Mouse (Mus musculus): ENCODE results near the gene Tmed1.
"Not testable (repeated sequence)": the region's sequence is repeated elsewhere in the genome, so short reads cannot be mapped to it uniquely, and the experiment has no call there.

Tmed1 gene

DNA sequence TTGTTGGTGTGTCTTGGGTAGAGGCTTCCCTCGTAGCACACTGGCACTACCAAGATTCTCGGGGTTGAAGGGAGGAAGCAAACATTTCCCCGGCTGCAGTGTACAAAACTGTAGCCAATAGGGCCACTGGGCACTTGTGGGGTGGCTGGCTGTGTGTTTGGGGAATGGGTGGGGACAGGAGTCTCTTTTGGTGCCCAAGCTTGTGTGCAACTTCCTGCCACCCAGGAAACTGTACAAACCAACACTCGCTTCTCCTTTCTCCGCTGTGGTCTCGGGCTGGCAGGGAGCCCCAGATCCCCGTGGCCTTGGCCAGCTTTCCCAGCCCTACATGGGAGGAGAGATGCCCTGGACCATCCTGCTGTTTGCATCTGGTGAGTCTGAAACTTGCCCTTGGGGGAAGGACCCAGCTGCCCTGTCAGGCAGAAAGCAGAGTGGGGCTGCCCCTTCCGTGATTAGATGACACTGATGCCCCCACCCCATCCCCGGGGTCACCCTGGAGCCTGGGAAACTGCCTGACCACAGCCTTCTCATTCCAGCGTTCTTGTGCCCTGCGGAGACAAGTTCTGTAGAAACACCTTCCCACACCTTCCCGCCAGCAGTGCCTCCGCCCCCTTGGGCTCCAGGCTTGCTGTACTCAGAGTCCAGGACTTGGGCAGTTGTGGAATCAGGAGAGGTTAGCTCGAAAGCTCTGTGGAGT, 16.0 kb upstream of the Tmed1 start, which contains the start of gene AB124611:
AB124611 (plus strand) TSS at position 240 of the 697 bp plus-strand sequence.
- DNase-seq (ENCODE audit: low spot score) = no peak

DNA sequence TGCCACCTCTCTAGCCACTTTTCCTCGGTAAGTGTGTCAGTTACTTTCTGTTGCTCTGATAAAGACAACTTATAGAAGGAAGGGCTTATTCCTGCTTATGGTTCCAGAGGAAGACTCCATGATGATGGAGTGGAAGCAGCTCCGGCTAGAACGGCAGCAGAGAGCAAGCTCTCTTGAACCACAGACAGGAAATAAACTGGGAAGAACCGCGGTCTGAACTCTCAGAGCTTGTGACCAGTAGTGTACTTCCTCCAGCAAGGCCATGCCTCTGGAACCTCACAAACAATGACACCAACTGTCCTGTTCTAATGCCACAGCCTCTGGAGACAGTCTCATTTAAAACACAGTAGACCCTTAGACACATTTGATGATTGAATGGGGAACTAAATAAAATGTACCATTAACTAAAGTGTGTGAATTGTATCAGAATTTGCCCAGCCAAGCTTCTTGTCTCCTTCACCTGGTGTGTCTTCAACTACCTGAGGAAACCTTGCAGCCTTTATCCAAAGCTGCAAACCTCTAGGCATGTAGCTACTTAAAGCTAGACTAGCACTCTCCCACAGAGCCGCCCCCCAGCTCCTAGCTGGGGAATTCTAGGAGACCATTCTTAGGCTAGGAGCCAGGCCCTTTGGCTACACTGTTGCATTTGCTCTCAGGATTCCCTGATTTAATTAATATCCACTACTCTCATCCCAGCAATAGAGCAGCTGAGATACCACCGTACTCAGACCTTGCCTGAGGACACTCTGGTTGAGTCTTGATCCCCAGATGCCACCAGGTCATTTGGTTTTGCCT, 15.3 kb upstream of the Tmed1 start:
- no peak for DNase-seq (ENCODE audit: low spot score)

DNA sequence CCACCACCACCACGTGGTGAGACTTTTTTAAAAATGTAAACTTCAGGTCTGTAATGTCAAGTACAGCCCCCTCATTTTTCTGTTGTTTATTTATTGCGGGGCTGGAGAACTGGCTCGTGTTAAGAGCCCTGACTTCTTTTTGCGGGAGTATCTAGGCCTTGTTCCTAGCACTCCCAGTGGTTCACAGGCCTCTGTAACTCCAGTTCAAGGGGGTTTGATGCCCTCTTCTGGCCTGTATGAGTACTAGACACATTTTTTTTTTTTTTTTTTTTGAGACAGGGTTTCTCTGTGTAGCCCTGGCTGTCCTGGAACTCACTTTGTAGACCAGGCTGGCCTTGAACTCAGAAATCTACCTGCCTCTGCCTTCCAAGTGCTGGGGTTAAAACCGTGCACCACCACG, 8.6 kb upstream of the Tmed1 start:
- not testable (repeated sequence) for DNase-seq (ENCODE audit: low spot score)

DNA sequence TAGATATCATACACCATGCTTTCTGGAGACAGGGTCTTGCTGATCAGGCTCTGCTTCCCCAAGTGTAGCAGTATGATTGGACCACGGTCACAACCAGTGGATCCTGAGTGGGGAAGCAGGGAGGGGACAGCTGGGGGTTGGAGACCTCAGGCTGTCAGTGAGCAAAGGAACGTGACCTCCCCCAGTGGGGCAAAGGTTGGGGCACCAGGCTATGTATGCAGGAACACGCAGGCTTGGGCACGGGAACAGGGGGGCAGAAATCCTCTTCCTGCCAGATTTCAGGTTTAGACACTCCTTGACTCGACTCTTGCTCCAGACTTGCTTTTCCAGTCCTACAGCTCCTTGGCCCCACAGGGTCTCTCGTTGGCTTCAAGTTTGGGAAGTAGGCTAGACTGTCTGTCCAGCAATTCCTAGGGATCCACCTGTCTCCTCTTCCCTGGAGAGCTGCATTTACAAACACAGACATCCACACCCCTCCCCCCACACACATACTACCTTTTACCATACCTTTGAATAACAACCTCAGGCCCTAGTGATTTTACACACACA, 8.0 kb upstream of the Tmed1 start:
- no peak for DNase-seq (ENCODE audit: low spot score)

DNA sequence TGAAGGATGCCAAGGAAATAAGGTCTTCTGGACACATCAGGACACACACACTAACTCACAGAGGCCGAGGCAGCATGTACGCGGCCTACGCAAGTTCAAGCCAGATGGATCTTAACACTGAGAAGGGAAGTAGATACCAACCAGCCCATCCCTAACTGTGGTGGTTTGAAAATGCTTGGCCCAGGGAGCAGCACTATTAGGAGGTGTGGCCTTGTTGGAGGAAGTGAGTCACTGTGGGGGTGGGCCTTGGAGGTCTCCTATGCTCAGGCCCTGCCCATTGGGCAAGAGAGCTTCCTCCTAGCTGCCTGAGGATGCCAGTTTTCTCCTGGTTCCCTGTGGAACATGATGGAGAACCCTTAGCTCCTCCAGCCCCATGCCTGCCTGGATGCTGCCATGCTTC, 3.4 kb upstream of the Tmed1 start:
- DNase-seq (ENCODE audit: low spot score) = no peak

DNA sequence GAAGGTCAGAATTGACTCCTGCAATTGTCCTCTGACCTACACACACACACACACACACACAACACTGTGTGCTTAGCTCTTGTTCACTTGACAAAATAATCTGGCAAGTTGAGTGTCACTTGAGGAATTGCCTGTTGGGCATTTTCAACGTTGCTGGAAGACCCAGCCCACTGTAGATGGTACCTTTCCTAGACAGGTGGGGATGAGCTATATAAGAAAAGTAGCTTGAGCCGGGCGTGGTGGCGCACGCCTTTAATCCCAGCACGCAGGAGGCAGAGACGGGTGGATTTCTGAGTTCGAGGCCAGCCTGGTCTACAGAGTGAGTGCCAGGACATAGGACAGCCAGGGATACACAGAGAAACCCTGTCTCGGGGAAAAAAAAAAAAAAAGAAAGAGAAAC, 1.0 kb upstream of the Tmed1 start:
- DNase-seq (ENCODE audit: low spot score) = no peak

DNA sequence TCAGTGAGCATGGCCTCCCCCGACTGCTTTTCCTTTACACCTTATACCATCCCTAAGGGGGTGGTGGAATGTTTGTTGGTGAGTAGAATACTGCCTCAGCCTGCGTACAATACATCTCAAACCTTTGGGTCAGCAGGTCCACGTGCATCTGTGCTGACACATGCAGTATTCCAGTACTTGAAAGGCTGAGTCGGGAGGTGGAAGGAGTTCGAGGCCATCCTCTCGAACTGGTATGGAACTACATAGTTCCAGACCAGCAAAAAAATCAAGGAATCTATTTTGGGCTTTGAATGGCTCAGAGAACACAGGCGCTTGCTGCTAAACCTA, 600 bp upstream of the Tmed1 start:
- no peak for DNase-seq (ENCODE audit: low spot score)

DNA sequence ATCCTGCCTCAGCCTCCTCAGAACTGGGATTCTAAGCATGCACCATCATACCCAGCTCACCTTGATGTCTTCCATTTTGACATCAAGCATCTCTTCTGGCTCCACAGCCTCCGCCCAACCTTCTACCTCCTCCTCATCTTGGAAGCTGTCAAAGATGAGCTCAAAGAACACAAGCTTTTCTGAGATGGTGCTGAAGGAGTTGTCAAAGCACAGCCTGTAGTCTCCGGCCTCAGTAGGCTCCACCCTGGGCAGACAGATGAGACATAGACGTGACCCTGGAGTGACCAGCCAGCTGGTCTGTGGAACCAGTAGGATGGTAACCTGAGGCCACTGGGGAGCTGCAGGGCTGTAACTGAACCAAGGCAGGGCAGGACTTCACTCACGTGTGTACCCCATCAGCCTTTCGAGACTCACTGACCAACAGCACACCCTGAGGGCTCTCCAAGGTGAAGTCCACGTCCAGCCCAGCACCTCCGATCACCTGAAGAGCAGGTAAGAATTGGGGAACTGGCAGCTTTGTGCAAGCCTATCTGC, 1.1 kb downstream of the Tmed1 start:
- DNase-seq (ENCODE audit: low spot score) = no peak

DNA sequence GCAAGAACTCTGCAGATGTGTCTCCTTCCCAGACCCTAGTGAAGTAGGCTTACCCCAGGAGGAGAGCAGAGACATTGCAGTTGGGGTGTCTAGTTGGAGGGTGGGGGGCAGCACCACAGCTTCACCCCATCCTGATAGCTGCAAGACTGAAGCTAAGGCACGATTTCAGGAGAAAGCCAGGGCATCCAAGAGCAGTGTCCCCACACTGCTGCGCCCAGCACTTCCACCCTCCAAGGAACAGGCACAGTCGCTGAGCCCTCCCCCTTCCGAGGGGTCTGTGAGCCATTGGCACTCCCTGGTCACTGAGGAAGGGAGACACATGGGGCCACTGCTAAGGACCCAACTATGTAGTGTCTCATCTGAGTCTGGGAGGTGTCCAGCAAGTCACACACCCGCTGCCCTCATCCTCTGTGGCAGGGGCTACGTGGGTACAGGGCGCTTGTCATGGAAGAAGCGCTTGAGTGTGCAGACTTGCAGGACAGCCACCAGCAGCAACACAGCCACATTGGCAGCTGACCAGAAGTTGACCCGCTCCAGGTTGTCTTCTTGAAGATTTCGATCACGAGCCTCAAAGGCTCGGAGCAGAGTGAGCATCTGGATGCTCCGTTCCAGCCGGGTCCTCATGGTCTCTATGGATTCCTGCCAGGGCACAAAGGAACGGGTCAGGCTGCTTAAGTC, 2.2 kb downstream of the Tmed1 start:
- DNase-seq (ENCODE audit: low spot score) = no peak

DNA sequence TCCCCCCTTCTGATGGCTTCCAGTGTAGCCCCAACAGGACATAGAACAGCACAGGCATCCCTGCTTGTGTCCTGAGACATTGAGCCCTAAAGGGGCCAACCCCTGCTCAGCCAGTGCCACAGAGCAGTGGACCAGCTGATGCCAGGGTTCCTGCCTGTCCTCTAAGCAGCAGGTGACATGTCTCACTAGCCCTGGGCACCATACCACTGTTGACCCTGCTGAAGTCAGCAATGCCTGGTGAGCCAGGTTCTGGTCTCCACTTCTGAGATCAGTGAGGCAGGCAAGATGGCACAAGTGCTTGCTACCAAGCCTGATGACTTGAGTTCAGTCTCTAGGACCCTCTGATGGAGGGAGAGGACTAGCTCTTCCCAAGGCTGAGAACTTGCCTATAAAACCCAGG, 4.3 kb downstream of the Tmed1 start:
- no peak for DNase-seq (ENCODE audit: low spot score)

DNA sequence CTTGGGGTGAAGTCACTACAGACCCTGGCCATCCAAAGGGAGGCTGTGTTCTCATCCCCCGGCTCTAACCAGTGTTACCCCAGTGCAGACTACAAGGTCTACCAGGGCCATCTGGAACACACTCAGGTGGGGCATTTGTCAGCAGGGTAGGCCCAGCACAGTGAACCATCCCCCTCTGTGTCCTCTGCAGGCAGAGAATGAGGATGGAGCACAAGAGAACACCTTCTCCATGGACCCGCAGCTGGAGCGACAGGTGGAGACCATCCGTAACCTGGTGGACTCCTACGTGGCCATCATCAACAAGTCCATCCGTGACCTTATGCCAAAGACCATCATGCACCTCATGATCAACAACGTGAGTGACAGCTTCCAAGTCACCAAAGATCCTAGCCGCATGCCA, 6.7 kb downstream of the Tmed1 start:
- no peak for DNase-seq (ENCODE audit: low spot score)

DNA sequence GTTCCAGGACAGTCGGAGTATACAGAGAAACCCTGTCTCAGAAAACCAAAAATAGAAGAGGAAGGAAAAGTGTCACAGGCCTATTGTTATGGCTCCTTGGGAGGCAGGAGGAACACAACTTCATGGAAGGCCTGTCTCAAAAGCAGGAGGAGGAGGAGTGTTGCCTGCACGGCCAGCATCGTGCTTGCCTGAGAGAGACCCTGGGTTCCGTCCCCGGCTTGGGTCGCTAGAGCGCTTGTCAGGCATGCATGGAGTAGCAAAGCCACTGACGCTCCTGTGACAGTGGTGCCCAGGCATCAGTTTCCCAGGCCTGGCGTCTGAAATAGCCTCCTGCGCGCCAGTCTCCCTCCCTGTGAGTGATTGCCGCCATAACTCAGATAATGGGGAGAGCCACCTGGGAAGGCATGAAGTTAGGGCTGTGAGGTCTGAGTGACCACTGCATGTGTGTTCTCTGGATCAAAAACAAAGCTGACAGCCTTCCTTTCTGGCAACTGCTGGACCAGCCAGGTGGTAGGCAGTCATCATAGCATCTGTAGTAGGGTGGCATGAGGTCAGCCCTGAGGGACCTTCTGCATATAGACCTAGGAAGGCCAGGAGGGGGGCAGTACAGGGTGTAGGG, 11.7 kb downstream of the Tmed1 start:
- no peak for DNase-seq (ENCODE audit: low spot score)

DNA sequence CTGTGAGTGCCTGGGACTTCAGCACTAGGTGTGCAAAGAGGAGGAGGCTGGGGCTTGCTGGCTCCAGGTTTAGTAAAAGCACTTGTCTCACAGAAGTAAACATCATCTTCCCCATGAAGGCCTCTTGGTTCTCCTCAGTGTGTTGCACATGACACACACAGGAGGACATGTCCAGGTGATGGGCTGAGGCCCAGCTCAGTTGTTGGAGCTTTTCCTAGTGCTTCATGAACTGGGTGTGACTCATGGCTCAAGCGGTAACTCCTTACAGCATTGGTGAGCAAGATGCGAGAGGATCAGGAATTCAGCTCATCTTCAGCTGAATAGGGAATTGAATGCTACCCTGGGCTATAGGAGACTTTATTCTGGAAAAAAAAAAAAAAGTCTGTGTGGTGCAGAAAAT, 12.4 kb downstream of the Tmed1 start:
- no peak for DNase-seq (ENCODE audit: low spot score)

DNA sequence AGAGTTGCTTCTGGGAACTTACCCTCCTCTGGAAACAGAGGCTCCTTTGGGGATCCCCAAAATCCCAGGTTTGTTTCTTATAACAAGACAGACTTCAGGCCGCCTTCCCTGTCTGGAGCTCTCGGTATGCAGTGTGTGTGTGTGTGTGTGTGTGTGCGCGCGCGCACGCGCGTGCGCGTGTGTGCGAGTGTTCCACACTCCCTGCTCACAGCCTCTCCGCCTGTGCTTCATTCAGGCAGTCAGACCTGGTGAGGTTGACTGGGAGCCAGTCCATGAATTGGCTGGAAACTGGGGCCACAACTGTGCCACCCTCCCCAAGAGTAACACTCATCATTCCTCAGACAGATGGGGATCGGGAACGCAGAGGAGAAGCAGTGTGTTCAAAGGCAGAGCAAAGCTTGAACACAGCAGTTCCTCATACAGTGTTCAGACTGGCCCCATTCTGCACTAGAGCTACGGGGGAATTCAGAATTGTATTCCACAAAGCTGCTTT, 13.0 kb downstream of the Tmed1 start:
- DNase-seq (ENCODE audit: low spot score) = no peak

DNA sequence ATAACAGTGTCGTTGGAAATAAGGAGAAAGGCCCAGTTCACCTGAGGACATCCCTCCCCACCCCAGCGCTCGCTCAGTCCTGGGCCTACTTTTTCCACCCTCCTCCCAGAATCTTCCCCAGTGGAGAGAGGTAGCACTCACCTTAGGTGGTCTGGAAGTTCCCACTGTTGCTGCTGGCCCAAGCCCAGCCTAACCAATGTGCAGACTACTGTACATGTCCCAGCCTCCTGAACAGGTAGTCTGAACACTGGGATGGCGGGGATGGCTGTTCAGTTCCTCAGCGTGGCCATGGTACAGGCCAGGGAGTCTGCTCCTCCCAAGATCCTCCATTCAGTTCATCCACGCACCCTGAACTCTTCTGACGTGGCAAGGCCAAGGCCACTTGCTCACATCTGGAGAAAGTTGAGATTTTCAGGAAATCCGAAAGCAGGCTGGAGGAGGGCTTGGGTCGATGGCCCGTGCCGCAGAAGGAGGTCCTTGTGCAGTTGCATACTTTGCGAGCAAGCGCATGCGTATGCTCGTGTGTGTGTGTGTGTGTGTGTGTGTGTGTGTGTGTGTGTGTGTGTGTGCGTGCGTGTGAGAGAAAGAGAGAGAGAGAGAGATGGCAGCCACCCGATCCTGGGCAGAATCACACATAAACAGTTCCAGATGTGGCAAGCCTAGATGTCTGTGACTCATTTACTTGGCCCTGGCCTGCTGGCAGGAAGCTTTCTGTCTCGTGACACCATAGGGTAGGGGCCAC, 13.6 kb downstream of the Tmed1 start:
- no peak for DNase-seq (ENCODE audit: low spot score)

DNA sequence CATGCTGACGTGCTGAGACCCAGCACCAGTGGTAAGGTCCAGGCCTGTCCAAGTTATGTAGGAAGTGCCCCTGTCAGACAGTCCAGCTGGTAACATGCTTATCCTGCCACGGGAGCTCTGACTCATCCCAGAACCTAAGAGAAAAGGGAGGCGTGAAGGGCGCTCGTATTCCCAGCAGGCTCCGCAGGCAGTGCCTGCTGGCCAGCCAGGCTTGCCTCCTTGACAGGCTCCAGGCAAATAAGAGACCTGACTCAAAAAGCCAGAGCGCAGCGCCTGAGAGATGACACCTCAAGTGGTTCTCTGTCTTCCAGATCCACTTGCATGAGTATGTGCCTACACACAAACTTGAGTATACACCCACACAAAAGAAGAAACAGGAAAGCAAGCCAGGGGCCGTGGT, 15.3 kb downstream of the Tmed1 start:
- DNase-seq (ENCODE audit: low spot score) = no peak

DNA sequence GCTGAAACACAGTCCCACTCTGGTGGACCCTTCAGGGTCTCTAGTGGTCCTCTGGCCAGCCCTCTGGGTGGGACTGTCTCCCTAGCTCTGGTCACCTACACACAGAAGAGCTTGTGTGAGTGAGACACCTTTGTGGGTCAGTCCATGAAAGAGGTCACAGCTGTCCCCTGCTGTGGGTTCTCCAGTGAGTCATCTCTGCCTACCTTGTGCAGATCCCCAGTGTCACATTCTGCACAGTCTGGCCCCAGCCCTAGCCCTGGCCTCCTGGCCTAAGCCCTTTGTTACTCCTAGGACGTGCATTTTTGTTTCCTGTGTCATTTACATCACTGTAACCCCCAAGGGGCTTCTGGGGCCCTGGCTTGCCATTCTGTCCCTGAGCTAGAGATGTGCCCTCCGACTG, 16.1 kb downstream of the Tmed1 start:
- no peak for DNase-seq (ENCODE audit: low spot score)

DNA sequence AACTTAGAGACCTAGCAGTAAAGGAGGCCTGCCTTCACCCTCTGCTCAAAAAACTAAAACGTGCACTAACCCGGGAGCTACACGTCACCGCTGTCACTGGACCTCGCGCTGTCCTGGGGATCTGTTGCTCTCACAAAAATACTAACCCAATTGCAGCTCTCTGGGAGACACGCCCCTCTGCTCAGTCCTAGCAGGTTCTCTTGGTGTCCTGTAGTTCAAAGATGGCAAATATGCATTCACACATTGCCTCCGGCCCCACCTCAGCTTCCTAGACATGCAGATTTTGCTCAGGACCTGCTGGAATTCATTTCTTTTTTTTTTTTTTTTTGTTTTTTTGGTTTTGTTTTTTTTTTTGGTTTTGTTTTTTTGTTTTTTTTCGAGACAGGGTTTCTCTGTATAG, 19.4 kb downstream of the Tmed1 start:
- no peak for DNase-seq (ENCODE audit: low spot score)

DNA sequence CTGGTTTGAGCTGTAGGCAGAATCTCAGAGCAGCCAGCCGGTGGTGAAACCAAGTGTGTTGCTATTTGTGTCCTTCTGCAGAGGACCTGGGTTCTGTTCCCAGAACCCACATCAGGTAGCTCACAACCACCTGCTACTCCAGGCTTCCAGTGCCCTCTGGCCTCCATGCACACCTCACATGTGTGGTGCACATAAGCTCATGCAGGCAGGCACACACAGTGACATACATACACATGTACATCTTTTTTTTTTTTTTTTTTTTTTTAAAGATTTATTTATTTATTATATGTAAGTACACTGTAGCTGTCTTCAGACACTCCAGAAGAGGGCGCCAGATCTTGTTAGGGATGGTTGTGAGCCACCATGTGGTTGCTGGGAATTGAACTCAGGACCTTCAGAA, 21.8 kb downstream of the Tmed1 start:
- DNase-seq (ENCODE audit: low spot score) = not testable (repeated sequence)

DNA sequence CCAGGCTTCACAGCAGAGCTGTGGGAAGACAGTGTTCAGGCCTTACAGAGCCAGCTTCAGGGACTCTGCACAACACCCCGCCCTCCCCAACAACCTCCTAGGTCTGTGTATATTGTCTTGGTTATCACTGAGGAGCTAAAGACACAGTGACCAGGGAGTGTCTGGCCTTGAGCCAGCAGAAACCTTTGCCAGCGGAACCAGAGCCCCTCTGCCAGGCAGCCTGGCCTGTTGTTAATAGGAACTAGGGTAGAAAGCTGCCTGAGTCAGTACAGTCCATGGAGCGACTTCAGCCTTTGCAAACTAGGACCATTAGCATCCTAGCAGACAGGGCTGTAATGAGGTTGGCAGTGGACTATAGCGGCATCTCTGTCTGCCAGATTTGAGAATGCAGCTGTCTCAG, 26.0 kb downstream of the Tmed1 start:
- peak; percentile 35 for DNase-seq (ENCODE audit: low spot score)

DNA sequence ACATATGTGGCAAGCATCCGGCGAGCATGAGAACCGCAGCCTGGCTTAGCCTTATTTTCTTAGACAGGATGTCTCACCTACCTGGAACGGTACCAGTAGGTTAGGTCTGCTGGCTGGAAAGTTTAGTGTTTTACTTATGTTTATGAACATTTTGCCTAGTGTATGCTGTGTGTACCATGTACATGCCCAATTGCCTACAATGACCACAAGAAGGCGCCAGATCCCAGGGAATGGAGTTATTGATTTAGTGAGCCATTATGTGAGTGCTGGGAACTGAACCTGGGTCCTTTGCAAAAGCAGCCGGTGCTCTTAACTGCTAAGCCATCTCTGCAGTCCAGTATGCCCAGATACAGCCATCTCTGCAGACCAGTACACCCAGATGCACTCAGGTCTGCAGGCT, 32.3 kb downstream of the Tmed1 start:
- no peak for DNase-seq (ENCODE audit: low spot score)

Measured in ovary, postnatal 14 days (tissue).